Mouse (Mus musculus) neural tube, embryonic 13.5 days (tissue): Measurements from ENCODE around the gene Dnajb4. TPM values are rescaled to one million over a fixed set of nuclear protein-coding genes. Genes with fewer than 3 reads are reported as not detected.

Experiments used
- ATAC-seq: fragments of 200-750 bp; cut with Nextera tagmentation; 2 replicates; pipeline ENCODE4 v1.8.0; 2017; ENCODE audit warnings: low read depth, mild to moderate bottlenecking, moderate TSS enrichment, moderate library complexity
- H3K27ac ChIP-seq: fragments of 300-500 bp; sonication (generic); replicated peaks from 2 replicates; pipeline ENCODE4 v1.5.1; 2015; ENCODE audit warnings: moderate library complexity, mild to moderate bottlenecking, inconsistent platforms
- H3K27me3 ChIP-seq: fragments of 300-500 bp; sonication (generic); 2 replicates; pipeline ENCODE4 v1.6.1; 2015; ENCODE audit warnings: mild to moderate bottlenecking, inconsistent platforms
- H3K36me3 ChIP-seq: fragments of 300-500 bp; sonication (generic); 2 replicates; pipeline ENCODE4 v1.6.1; 2015; ENCODE audit warnings: mild to moderate bottlenecking, inconsistent platforms
- H3K4me1 ChIP-seq: fragments of 300-500 bp; sonication (generic); replicated peaks from 2 replicates; pipeline ENCODE4 v1.6.1; 2015; ENCODE audit warnings: inconsistent platforms
- H3K4me2 ChIP-seq: fragments of 300-500 bp; sonication (generic); 2 replicates; pipeline ENCODE4 v1.6.1; 2015; ENCODE audit warnings: inconsistent platforms, mild to moderate bottlenecking, moderate library complexity
- H3K4me3 ChIP-seq: fragments of 300-500 bp; sonication (generic); 2 replicates; pipeline ENCODE4 v1.5.1; 2015; ENCODE audit warnings: mild to moderate bottlenecking, inconsistent platforms
- H3K9ac ChIP-seq: fragments of 300-500 bp; sonication (generic); 2 replicates; pipeline ENCODE4 v1.6.1; 2015; ENCODE audit warnings: moderate library complexity, mild to moderate bottlenecking, inconsistent platforms
- H3K9me3 ChIP-seq: fragments of 300-500 bp; sonication (generic); 2 replicates; pipeline ENCODE4 v1.6.1; 2016; ENCODE audit warnings: inconsistent platforms
- WGBS: fragments of 180-500 bp; shearing (Covaris S2); methylation state at CpG from one replicate; pipeline ENCODE4 v1.1.7; 2015; 5-methylcytosine and 5-hydroxymethylcytosine counted together
- polyA plus RNA-seq: library from polyadenylated mRNA; unstranded; fragments of >200 nt; fragmentation: Nextera tagmentation; extraction: Ambion mirVana; gene quantifications from 2 replicates; pipeline ENCODE4 v1.2.1, GENCODE M21; 2015

Dnajb4 gene
- polyA plus RNA-seq, 1 experiment from 2014 or later: 38.5 TPM

- Histone ChIP-seq H3K27me3 (no peaks in the 10 kb centered on the region), H3K27ac (no peak overlapping the region), H3K4me3 (peak overlapping the region; percentile 17; the same call in 1 of the 2 replicates), H3K9ac (peak overlapping the region; percentile 46; the same call in 1 of the 2 replicates), H3K4me2 (peak overlapping the region; percentile 65), H3K36me3 (peaks cover 4% of the 10 kb centered on the region), H3K9me3 (no peaks in the 10 kb centered on the region), H3K4me1 (peaks cover 33% of the 10 kb centered on the region)
- ATAC-seq: no peak
- 82% methylated on average over 9 of the region's 9 CpGs for WGBS
Observed at GRCm38 (mm10) chr3:152190679-152191477, 19.2 kb downstream of the Dnajb4 start.

DNA sequence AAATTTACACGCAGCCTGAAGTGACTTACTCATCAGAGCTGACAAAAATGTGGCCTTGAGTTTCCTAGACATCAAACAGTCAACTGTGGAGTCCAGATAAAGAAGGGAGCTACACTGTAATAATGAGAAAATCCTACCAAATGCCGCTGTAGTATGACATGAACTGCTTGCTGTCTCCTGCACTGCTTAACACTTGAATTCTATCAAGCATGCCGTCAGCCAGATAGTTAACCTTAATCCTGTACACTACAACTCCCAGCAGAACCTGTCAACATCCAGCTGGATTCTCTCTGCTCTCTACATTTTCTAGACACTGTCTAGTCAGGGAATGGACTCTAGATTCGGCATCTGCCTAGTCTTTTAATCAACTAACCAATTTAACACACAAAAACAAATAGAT is 20.8 kb downstream of the Dnajb4 start:
- Histone ChIP-seq H3K9me3 (no peaks in the 10 kb centered on the region), H3K9ac (no peak overlapping the region), H3K36me3 (peaks cover 18% of the 10 kb centered on the region), H3K4me3 (no peak overlapping the region), H3K27ac (no peak overlapping the region), H3K4me2 (no peak overlapping the region), H3K27me3 (no peaks in the 10 kb centered on the region), H3K4me1 (peaks cover 33% of the 10 kb centered on the region)
- 78% methylated on average over 4 of the region's 4 CpGs for WGBS
- ATAC-seq: no peak

GRCm38 (mm10) chr3:152186106-152186505 is 24.0 kb downstream of the Dnajb4 start:
- Histone ChIP-seq H3K9ac (no peak overlapping the region), H3K4me2 (no peak overlapping the region), H3K9me3 (no peaks in the 10 kb centered on the region), H3K36me3 (peaks cover 27% of the 10 kb centered on the region), H3K27me3 (no peaks in the 10 kb centered on the region), H3K27ac (no peak overlapping the region), H3K4me3 (no peak overlapping the region), H3K4me1 (peaks cover 18% of the 10 kb centered on the region)
- ATAC-seq: no peak
- WGBS: 89% methylated on average over 6 of the region's 6 CpGs

DNA sequence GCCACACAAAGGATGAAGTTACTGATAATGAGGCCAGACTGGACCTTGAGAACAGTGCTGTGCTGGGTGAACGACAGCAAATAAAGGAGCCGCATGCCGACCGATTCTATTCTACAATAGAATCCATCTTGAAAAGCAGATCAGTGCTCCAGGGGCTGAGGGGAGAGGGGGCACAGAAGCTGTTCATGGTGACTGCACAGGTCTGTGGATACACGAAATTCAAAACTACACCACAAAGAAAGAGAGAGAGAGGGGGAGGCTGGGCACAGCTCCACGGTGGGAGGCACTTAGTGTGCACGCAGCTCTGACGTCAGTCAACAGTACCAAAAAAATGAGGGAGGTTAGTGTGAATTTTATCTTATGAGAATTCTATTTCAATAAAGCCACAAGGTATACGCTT is 26.6 kb downstream of the Dnajb4 start:
- Histone ChIP-seq H3K36me3 (peaks cover 30% of the 10 kb centered on the region), H3K27ac (no peak overlapping the region), H3K27me3 (no peaks in the 10 kb centered on the region), H3K9me3 (no peaks in the 10 kb centered on the region), H3K4me2 (no peak overlapping the region), H3K4me3 (no peak overlapping the region), H3K4me1 (no peaks in the 10 kb centered on the region), H3K9ac (no peak overlapping the region)
- ATAC-seq: no peak
- 70% methylated on average over 9 of the region's 9 CpGs for WGBS

DNA sequence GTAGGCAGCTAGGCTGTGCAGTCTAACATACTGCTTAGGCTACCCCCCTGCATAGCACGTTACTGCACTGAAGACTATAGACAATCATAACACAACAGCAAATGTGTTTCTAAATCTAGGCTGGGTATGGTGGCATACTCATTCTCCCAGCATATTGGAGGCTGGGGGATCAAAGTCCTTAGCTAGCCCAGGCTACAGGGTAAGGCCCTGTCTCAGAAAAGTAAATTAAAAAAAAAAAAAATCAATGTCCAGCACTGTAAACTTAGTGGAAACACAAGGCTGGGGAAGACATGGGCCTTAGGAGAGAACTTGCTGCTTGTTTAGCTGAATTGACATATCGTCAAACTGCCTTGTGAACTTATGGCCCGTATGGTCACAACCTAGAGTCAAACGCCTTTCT is 29.5 kb downstream of the Dnajb4 start:
- no peak overlapping the region for H3K4me3 ChIP-seq
- no peak overlapping the region for H3K27ac ChIP-seq
- WGBS: 87% methylated on average over 4 of the region's 4 CpGs
- no peak for ATAC-seq
- H3K27me3 ChIP-seq: no peaks in the 10 kb centered on the region
- no peaks in the 10 kb centered on the region for H3K9me3 ChIP-seq
- no peak overlapping the region for H3K9ac ChIP-seq
- no peaks in the 10 kb centered on the region for H3K4me1 ChIP-seq
- no peak overlapping the region for H3K4me2 ChIP-seq
- peaks cover 24% of the 10 kb centered on the region for H3K36me3 ChIP-seq

GRCm38 (mm10) chr3:152179285-152179684 is 30.8 kb downstream of the Dnajb4 start:
- no peak overlapping the region for H3K4me3 ChIP-seq
- no peaks in the 10 kb centered on the region for H3K4me1 ChIP-seq
- H3K9me3 ChIP-seq: no peaks in the 10 kb centered on the region
- WGBS: 31% methylated on average over 1 of the region's 1 CpGs
- H3K27me3 ChIP-seq: no peaks in the 10 kb centered on the region
- no peak overlapping the region for H3K4me2 ChIP-seq
- H3K36me3 ChIP-seq: peaks cover 12% of the 10 kb centered on the region; the same call in 1 of the 2 replicates
- H3K27ac ChIP-seq: no peak overlapping the region
- no peak overlapping the region for H3K9ac ChIP-seq
- ATAC-seq: no peak

DNA sequence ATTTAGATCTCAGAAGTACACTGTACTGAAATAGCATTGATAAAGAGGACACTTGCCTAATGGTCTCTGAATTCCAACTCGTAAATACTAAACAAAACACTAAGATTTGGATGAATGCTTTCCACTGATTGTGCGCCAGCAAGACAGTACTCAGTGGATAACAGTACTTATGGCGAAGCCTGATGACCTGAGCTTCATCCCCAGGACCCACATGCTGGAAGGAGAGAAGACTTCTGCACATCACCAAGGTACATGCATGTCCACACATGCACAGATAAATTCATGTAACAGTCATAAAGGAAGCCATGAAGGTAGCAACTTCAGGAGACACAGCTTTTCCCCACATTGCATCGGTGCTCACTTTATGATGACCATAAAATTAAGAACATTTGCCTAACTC is 31.3 kb downstream of the Dnajb4 start:
- no peak for ATAC-seq
- H3K27me3 ChIP-seq: no peaks in the 10 kb centered on the region
- no peak overlapping the region for H3K27ac ChIP-seq
- H3K36me3 ChIP-seq: peaks cover 12% of the 10 kb centered on the region; the same call in 1 of the 2 replicates
- 76% methylated on average over 4 of the region's 4 CpGs for WGBS
- no peak overlapping the region for H3K9ac ChIP-seq
- H3K4me2 ChIP-seq: no peak overlapping the region
- H3K4me3 ChIP-seq: no peak overlapping the region
- H3K4me1 ChIP-seq: no peaks in the 10 kb centered on the region
- no peaks in the 10 kb centered on the region for H3K9me3 ChIP-seq

GRCm38 (mm10) chr3:152172322-152172935 is 37.7 kb downstream of the Dnajb4 start:
- Histone ChIP-seq H3K27me3 (no peaks in the 10 kb centered on the region), H3K36me3 (no peaks in the 10 kb centered on the region)
- WGBS: 87% methylated on average over 7 of the region's 7 CpGs

GRCm38 (mm10) chr3:152171862-152172261 is 38.2 kb downstream of the Dnajb4 start:
- Histone ChIP-seq H3K9me3 (no peaks in the 10 kb centered on the region), H3K9ac (no peak overlapping the region), H3K36me3 (no peaks in the 10 kb centered on the region), H3K4me1 (peaks cover 8% of the 10 kb centered on the region), H3K4me3 (no peak overlapping the region), H3K27me3 (no peaks in the 10 kb centered on the region), H3K27ac (no peak overlapping the region), H3K4me2 (no peak overlapping the region)
- 74% methylated on average over 7 of the region's 7 CpGs for WGBS
- ATAC-seq: no peak

More at GRCm38 (mm10) chr3:152172322-152172935, 37.7 kb downstream of the Dnajb4 start:
- no peak overlapping the region for H3K4me3 ChIP-seq
- H3K9ac ChIP-seq: no peak overlapping the region
- no peak overlapping the region for H3K4me2 ChIP-seq
- ATAC-seq: no peak
- H3K4me1 ChIP-seq: peaks cover 2% of the 10 kb centered on the region; the same call in 1 of the 2 replicates
- H3K9me3 ChIP-seq: no peaks in the 10 kb centered on the region
- H3K27ac ChIP-seq: no peak overlapping the region

DNA sequence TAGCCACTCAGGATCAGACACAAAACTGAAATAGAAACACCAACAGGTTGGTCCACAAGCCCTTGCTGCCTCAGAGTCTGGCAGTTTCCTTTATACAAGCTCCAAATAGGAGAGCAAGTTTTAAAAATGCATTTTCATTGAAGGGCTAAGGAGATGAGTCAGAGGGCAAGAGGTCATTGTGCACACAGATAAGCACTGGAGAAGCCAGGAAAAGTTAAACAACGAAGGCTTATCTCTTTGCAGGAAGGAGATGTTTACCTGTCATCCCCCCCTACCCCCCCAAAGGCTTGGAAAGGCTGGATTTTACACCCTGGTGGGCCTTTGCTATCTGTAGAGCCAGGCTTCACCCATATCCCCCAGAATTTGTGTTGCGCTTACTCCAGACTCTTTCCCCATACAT is 38.9 kb downstream of the Dnajb4 start:
- Histone ChIP-seq H3K9ac (no peak overlapping the region), H3K4me1 (peaks cover 12% of the 10 kb centered on the region), H3K4me3 (no peak overlapping the region), H3K9me3 (no peaks in the 10 kb centered on the region), H3K36me3 (no peaks in the 10 kb centered on the region), H3K27ac (no peak overlapping the region), H3K4me2 (no peak overlapping the region), H3K27me3 (no peaks in the 10 kb centered on the region)
- WGBS: 89% methylated on average over 2 of the region's 2 CpGs
- ATAC-seq: no peak

- 53% methylated on average over 1 of the region's 1 CpGs for WGBS
- H3K9me3 ChIP-seq: no peaks in the 10 kb centered on the region
- no peaks in the 10 kb centered on the region for H3K36me3 ChIP-seq
- H3K4me2 ChIP-seq: no peak overlapping the region
- peaks cover 20% of the 10 kb centered on the region for H3K4me1 ChIP-seq
- peaks cover 8% of the 10 kb centered on the region for H3K27me3 ChIP-seq
- no peak overlapping the region for H3K9ac ChIP-seq
- H3K4me3 ChIP-seq: no peak overlapping the region
- ATAC-seq: no peak
- H3K27ac ChIP-seq: no peak overlapping the region
Observed at GRCm38 (mm10) chr3:152170407-152170806, 39.7 kb downstream of the Dnajb4 start.

DNA sequence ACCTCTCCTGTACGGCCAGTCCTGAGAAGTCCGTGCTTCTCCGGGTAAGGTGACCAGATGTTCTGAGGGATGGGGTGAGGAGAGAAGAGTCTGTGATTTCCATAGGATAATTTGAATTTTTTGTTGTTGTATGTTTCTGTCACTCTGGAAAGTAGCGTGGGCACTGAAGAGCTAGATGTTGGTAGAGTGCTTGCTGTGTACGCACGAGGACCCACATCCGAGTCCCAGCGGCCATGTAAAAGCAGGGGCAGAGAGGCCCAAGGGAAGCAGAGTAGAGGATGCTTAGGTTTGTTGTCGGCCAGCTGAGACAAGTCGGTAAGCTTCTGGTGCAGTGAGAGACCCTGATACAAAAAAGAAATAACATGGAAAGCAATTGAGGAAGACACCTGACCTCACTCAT is 42.1 kb downstream of the Dnajb4 start:
- Histone ChIP-seq H3K9ac (no peak overlapping the region), H3K4me3 (no peak overlapping the region), H3K36me3 (no peaks in the 10 kb centered on the region), H3K9me3 (no peaks in the 10 kb centered on the region), H3K4me1 (peaks cover 25% of the 10 kb centered on the region), H3K27me3 (peaks cover 12% of the 10 kb centered on the region), H3K4me2 (no peak overlapping the region), H3K27ac (no peak overlapping the region)
- no peak for ATAC-seq
- 90% methylated on average over 10 of the region's 10 CpGs for WGBS
